Comparison of ENCODE assay signal across 27 mouse cellular contexts in the genomic region with DNA sequence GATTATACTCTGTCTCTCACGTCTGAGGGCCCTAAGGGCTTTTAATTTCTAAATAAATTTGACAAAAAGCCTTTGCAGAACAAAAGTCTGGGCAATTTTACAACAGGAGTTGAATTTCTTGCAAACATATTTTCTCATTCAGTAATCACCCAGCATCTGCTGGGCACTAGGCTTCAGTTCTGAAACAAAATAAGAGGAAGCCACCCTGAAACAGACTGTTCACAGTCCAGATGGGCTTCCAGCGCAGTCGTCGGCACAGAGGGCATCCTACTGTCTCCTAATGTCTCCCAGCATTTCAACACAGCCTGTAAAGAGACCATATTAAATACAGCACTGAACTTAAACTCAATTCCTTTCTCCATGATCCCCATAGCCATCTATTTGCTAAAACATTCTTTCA.
A peak's percentile ranks its signal among the peaks of the same experiment; 100 is the strongest.
DNase-seq lines count a peak whose midpoint lies in the region; ATAC-seq lines count a peak whose summit lies in the region.
"Had no signal": no experiment of that assay in that cellular context is flagged by ENCODE, and none has a peak within 500 bp of the region (broad histone marks: within the 10 kb centered on the region; RNA-seq: fewer than 3 reads in every experiment).

No protein-coding gene starts in this region.

- peak; percentile 27 for DNase-seq in layer of hippocampus, adult 11-12 months (ENCODE audit: low spot score)
- no peak for DNase-seq in layer of hippocampus, postnatal 25 days (ENCODE audit: extremely low spot score in 1 of 2, low spot score in 1 of 2)
- DNase-seq in brain, adult 2 months (ENCODE audit: low read depth, low spot score): peak; percentile 49
- DNase-seq in splenic B cell, adult 2 months (ENCODE audit: low read depth, low spot score): peak; percentile 23
- DNase-seq: adrenal gland, postnatal 10 days; cerebellum, adult 11-12 months; cerebellum, adult 9-11 months; embryo, embryonic 11 days; kidney, adult 11 months; kidney, postnatal 25 days; liver; lung, adult 2 months; lung, postnatal 10 days; right cerebral cortex, postnatal 4 days had no signal

- no peak overlapping the region for H3K4me3 ChIP-seq in hindbrain, embryonic 12.5 days
- H3K4me3 ChIP-seq: embryonic facial prominence, embryonic 12.5 days; heart, embryonic 12.5 days; hindbrain, embryonic 15.5 days; midbrain, embryonic 10.5 days; midbrain, embryonic 15.5 days; neural tube, embryonic 15.5 days had no signal

- no peaks in the 10 kb centered on the region for H3K36me3 ChIP-seq in splenic B cell, adult 2 months (ENCODE audit: control insufficient read depth, insufficient read depth, low read length, poor library complexity, severe bottlenecking)
- no peaks in the 10 kb centered on the region for H3K36me3 ChIP-seq in hindbrain, embryonic 12.5 days
- H3K36me3 ChIP-seq: embryonic facial prominence, embryonic 12.5 days; heart, embryonic 12.5 days; hindbrain, embryonic 15.5 days; midbrain, embryonic 10.5 days; midbrain, embryonic 15.5 days; neural tube, embryonic 15.5 days had no signal

- WGBS in hindbrain, embryonic 12.5 days: 75% methylated on average over 4 of the region's 4 CpGs

- no peak overlapping the region for H3K27ac ChIP-seq in hindbrain, embryonic 12.5 days
- H3K27ac ChIP-seq: embryonic facial prominence, embryonic 12.5 days; hindbrain, embryonic 15.5 days; liver, embryonic 14.5 days; midbrain, embryonic 10.5 days; midbrain, embryonic 15.5 days; neural tube, embryonic 15.5 days had no signal

- no peak overlapping the region for H3K9ac ChIP-seq in hindbrain, embryonic 12.5 days
- H3K9ac ChIP-seq: embryonic facial prominence, embryonic 12.5 days; heart, embryonic 12.5 days; hindbrain, embryonic 15.5 days; liver, embryonic 14.5 days; midbrain, embryonic 15.5 days; neural tube, embryonic 15.5 days had no signal

- H3K4me1 ChIP-seq in hindbrain, embryonic 12.5 days: peaks cover 2% of the 10 kb centered on the region; the same call in 1 of the 2 replicates
- H3K4me1 ChIP-seq: embryonic facial prominence, embryonic 12.5 days; hindbrain, embryonic 15.5 days; midbrain, embryonic 15.5 days had no signal

- peak; percentile 32; the same call in 1 of the 2 replicates for ATAC-seq in granulocyte monocyte progenitor cell, adult 5-6 weeks (replicated peaks; ENCODE audit: poor library complexity, severe bottlenecking)
- no peak for ATAC-seq in hindbrain, embryonic 12.5 days (ENCODE audit: low FRiP score)
- ATAC-seq in megakaryocyte progenitor cell, adult 5-6 weeks (replicated peaks; ENCODE audit: poor library complexity): no peak
- ATAC-seq: forebrain, embryonic 14.5 days; inflammation-experienced regulatory T-cells, adult 6 months; midbrain, embryonic 15.5 days had no signal

- H3K9me3 ChIP-seq in hindbrain, embryonic 12.5 days (replicated peaks): no peaks in the 10 kb centered on the region
- H3K9me3 ChIP-seq: embryonic facial prominence, embryonic 12.5 days; heart, embryonic 12.5 days; hindbrain, embryonic 15.5 days; midbrain, embryonic 10.5 days; midbrain, embryonic 15.5 days; neural tube, embryonic 15.5 days had no signal

- no peak overlapping the region for H3K4me2 ChIP-seq in hindbrain, embryonic 12.5 days (replicated peaks)
- H3K4me2 ChIP-seq: embryonic facial prominence, embryonic 12.5 days; heart, embryonic 12.5 days; hindbrain, embryonic 15.5 days; midbrain, embryonic 15.5 days; neural tube, embryonic 15.5 days had no signal

- H3K27me3 ChIP-seq in splenic B cell, adult 2 months (ENCODE audit: control insufficient read depth, insufficient read depth, low read length, poor library complexity, severe bottlenecking): no peaks in the 10 kb centered on the region
- H3K27me3 ChIP-seq in hindbrain, embryonic 12.5 days: no peaks in the 10 kb centered on the region
- H3K27me3 ChIP-seq: CH12.LX; embryonic facial prominence, embryonic 12.5 days; heart, embryonic 12.5 days; hindbrain, embryonic 15.5 days; midbrain, embryonic 15.5 days; neural tube, embryonic 15.5 days had no signal

Comparison
In these comparisons a context has a peak if more than half of its experiments do, and no peak if none do; other contexts are left out.
1. DNase-seq: peak in layer of hippocampus, adult 11-12 months (single experiment), brain, adult 2 months (single experiment) and splenic B cell, adult 2 months (single experiment); none in layer of hippocampus, postnatal 25 days (0 of 2).